Mouse (Mus musculus): ENCODE measurements around the gene Ttc24. TPM values are rescaled to one million over a fixed set of nuclear protein-coding genes. Genes with fewer than 3 reads are reported as not detected.

The Ttc24 gene
- polyA plus RNA-seq, 1 experiment from 2014 or later: not detected

- Histone ChIP-seq H3K36me3 (no peaks in the 10 kb centered on the region), H3K4me3 (no peak overlapping the region), H3K9me3 (peaks cover 4% of the 10 kb centered on the region; the same call in 1 of the 2 replicates), H3K4me1 (replicated peaks) (peaks cover 37% of the 10 kb centered on the region), H3K27me3 (ENCODE audit: insufficient read depth, poor library complexity, severe bottlenecking) (peaks cover 82% of the 10 kb centered on the region), H3K27ac (no peak overlapping the region)
- no peak for DNase-seq (ENCODE audit: low spot score)
- 62% methylated on average over 7 of the region's 7 CpGs for WGBS
These were observed 51.3 kb downstream of the Ttc24 start for GRCm38 (mm10) chr3:88026823-88027222.

DNA sequence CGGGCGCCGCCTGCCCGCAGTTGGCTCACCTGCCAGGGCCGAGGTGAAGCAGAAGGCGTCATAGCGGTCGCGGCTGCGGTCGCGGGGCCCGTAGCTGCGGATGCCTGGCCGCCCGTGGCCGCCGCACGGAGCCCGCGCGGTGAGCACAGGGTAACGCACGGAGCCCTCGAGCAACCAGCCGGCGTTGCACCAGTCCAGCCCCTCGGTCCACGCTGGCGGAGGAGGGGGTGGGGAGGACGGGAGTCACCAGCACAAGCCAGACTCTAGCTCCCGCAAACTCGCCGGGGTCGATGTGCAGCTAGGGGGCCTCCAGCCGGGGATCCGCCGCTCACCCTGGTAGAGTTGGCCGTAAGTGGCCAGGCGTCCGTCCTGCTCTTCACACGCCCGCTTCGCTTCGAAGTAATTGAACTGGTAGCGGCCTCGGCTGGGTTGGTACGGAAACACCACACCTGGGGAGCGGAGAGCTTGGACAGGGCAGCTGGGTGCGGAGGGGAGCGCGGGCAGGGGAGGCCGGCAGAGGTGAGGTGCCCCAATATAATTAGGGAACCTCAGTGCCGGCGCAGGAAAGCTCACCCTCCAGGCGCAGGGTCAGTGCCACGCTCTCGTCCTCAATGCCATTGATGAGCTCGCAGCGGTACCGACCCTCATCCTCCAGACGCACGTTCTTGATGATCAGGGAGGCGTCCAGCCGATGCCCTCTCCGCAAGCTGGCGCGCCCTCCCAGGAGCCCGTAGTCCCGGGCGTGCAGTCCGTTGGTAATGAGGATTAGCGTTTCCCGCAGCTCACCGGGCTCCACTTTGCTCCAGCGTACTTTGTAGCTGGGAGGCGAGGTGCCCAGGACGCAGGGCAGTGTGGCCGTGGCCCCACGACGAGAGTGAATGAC lies 54.7 kb downstream of the Ttc24 start:
- H3K4me3 ChIP-seq: peak overlapping the region; percentile 69
- under 1% methylated on average over 81 of the region's 81 CpGs for WGBS
- H3K4me1 ChIP-seq (replicated peaks): peaks cover 24% of the 10 kb centered on the region
- DNase-seq (ENCODE audit: low spot score): no peak
- no peaks in the 10 kb centered on the region for H3K36me3 ChIP-seq
- peaks cover 84% of the 10 kb centered on the region for H3K27me3 ChIP-seq (ENCODE audit: insufficient read depth, poor library complexity, severe bottlenecking)
- H3K9me3 ChIP-seq: peaks cover 4% of the 10 kb centered on the region; the same call in 1 of the 2 replicates
- H3K27ac ChIP-seq: peak overlapping the region; percentile 68; the same call in 1 of the 2 replicates

GRCm38 (mm10) chr3:88022322-88023191 lies 55.5 kb downstream of the Ttc24 start:
- Histone ChIP-seq H3K27me3 (ENCODE audit: insufficient read depth, poor library complexity, severe bottlenecking) (peaks cover 87% of the 10 kb centered on the region), H3K4me3 (peak overlapping the region; percentile 69), H3K27ac (peak overlapping the region; percentile 68; the same call in 1 of the 2 replicates), H3K9me3 (no peaks in the 10 kb centered on the region), H3K4me1 (replicated peaks) (peaks cover 24% of the 10 kb centered on the region), H3K36me3 (no peaks in the 10 kb centered on the region)
- peak; percentile 94 for DNase-seq (ENCODE audit: low spot score)
- WGBS: 1% methylated on average over 66 of the region's 66 CpGs

Other genes with a start within 250 kb of the Ttc24 start
- gene Sh2d2a, start 231.5 kb downstream of the Ttc24 start, polyA plus RNA-seq (2016; fragmentation: Nextera tagmentation; extraction: Ambion mirVana): 0.06 and 0.21 TPM in 2 replicates
- 18.7 and 19.1 TPM in 2 replicates for gene Prcc, start 192.7 kb downstream of the Ttc24 start, polyA plus RNA-seq (2016; fragmentation: Nextera tagmentation; extraction: Ambion mirVana)
- 229 TPM in 2 replicates for gene Hdgf, start 172.0 kb downstream of the Ttc24 start, polyA plus RNA-seq (2016; fragmentation: Nextera tagmentation; extraction: Ambion mirVana)
- 74.7 and 76.1 TPM in 2 replicates for gene Mrpl24, start 158.8 kb downstream of the Ttc24 start, polyA plus RNA-seq (2016; fragmentation: Nextera tagmentation; extraction: Ambion mirVana)
- gene Isg20l2, start 148.0 kb downstream of the Ttc24 start, polyA plus RNA-seq (2016; fragmentation: Nextera tagmentation; extraction: Ambion mirVana): 73.3 and 75.7 TPM in 2 replicates
- 18.9 and 20.9 TPM in 2 replicates for gene Rrnad1, start 147.6 kb downstream of the Ttc24 start, polyA plus RNA-seq (2016; fragmentation: Nextera tagmentation; extraction: Ambion mirVana)
- 956 and 1,072 TPM in 2 replicates for gene Crabp2, start 129.6 kb downstream of the Ttc24 start, polyA plus RNA-seq (2016; fragmentation: Nextera tagmentation; extraction: Ambion mirVana)
- 109 and 143 TPM in 2 replicates for gene Nes, start 107.2 kb downstream of the Ttc24 start, polyA plus RNA-seq (2016; fragmentation: Nextera tagmentation; extraction: Ambion mirVana)
- 0.91 and 0.95 TPM in 2 replicates for gene Bcan, start 78.1 kb downstream of the Ttc24 start, polyA plus RNA-seq (2016; fragmentation: Nextera tagmentation; extraction: Ambion mirVana)
- 0.11 and 0.14 TPM in 2 replicates for gene Hapln2, start 50.7 kb downstream of the Ttc24 start, polyA plus RNA-seq (2016; fragmentation: Nextera tagmentation; extraction: Ambion mirVana)
- gene Gpatch4, start 35.2 kb downstream of the Ttc24 start, polyA plus RNA-seq (2016; fragmentation: Nextera tagmentation; extraction: Ambion mirVana): 34.2 and 49.2 TPM in 2 replicates
- gene Naxe, start 19.8 kb downstream of the Ttc24 start, polyA plus RNA-seq (2016; fragmentation: Nextera tagmentation; extraction: Ambion mirVana): 125 and 142 TPM in 2 replicates
- gene Iqgap3, start 3.7 kb upstream of the Ttc24 start, polyA plus RNA-seq (2016; fragmentation: Nextera tagmentation; extraction: Ambion mirVana): 19.5 and 24.3 TPM in 2 replicates
- 10.2 and 15.1 TPM in 2 replicates for gene Mef2d, start 64.1 kb upstream of the Ttc24 start, polyA plus RNA-seq (2016; fragmentation: Nextera tagmentation; extraction: Ambion mirVana)
- not detected in 2 replicates for gene Rhbg, start 176.4 kb upstream of the Ttc24 start, polyA plus RNA-seq (2016; fragmentation: Nextera tagmentation; extraction: Ambion mirVana)
- not detected in 2 replicates for gene Gm38392, start 208.9 kb upstream of the Ttc24 start, polyA plus RNA-seq (2016; fragmentation: Nextera tagmentation; extraction: Ambion mirVana)
- gene Tsacc, start 218.7 kb upstream of the Ttc24 start, polyA plus RNA-seq (2016; fragmentation: Nextera tagmentation; extraction: Ambion mirVana): 14.4 and 15.4 TPM in 2 replicates
- gene Cct3, start 218.8 kb upstream of the Ttc24 start, polyA plus RNA-seq (2016; fragmentation: Nextera tagmentation; extraction: Ambion mirVana): 755 and 805 TPM in 2 replicates
- gene Glmp, start 246.7 kb upstream of the Ttc24 start, polyA plus RNA-seq (2016; fragmentation: Nextera tagmentation; extraction: Ambion mirVana): 150 and 157 TPM in 2 replicates